Mouse (Mus musculus): ENCODE results near the gene Sacs. TPM values are rescaled to one million over a fixed set of nuclear protein-coding genes. Genes with fewer than 3 reads are reported as not detected.

Gene Sacs
- polyA plus RNA-seq, 1 experiment from 2014 or later: 3.7 TPM

DNA sequence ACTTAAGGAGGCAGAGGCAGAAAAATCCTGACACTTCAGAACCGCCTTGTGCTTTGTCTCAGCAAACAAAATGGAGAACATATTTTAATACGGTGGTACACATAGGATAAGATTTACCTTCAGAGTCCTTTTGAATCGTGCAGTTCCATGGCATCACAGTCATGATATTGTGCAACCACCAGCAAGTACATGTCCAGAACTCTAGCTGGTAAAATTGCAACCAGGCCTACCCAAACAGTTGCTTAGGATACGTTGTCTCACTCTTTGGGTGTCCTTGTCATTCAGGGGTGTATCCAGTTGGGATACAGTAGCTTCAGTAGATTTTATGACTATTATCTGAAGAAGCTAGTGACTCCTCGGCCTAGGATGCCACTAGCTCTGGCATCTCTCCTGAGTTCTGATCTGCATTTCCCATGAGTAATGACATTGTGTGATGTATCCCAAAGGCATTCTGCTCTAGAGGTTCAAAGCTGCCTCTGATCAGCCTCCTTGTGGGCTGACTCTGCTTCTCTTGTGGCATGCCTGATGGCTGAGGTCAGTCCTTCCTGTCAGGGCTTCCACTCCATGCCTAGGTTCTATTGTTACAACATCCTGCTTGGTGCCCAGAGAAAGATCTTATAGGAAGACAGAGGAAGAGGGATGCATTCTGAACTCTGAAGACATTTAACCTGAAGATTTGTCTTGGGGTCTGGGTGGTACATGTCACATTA is 33.2 kb downstream of the Sacs start:
- H3K27me3 ChIP-seq (replicated peaks; ENCODE audit: control insufficient read depth, insufficient read depth, low read length): peaks cover 4% of the 10 kb centered on the region; the same call in 1 of the 2 replicates
- no peak for DNase-seq (ENCODE audit: low spot score)

GRCm38 (mm10) chr14:61172548-61173158 is 34.4 kb downstream of the Sacs start:
- Histone ChIP-seq H3K9me3 (ENCODE audit: control insufficient read depth, low read length) (no peaks in the 10 kb centered on the region), H3K4me3 (ENCODE audit: low read depth, low read length) (peak overlapping the region; percentile 67), H3K4me2 (ENCODE audit: low read length) (peak overlapping the region; percentile 72), H3K36me3 (ENCODE audit: control insufficient read depth, insufficient read depth, low read length) (no peaks in the 10 kb centered on the region), H3K27ac (ENCODE audit: low read depth) (peak overlapping the region; percentile 84), H3K9ac (ENCODE audit: low read length) (peak overlapping the region; percentile 72), H3K27me3 (replicated peaks; ENCODE audit: control insufficient read depth, insufficient read depth, low read length) (peaks cover 4% of the 10 kb centered on the region; the same call in 1 of the 2 replicates), H3K4me1 (replicated peaks; ENCODE audit: control insufficient read depth, insufficient read depth, low read length) (peaks cover 7% of the 10 kb centered on the region; the same call in 1 of the 2 replicates)
- peak; percentile 99 for ATAC-seq (replicated peaks; ENCODE audit: low FRiP score, low TSS enrichment, low read depth)
- WGBS: under 1% methylated on average over 52 of the region's 52 CpGs
- peak; percentile 99 for DNase-seq (ENCODE audit: low spot score)

More for the DNA sequence above, 33.2 kb downstream of the Sacs start:
- Histone ChIP-seq H3K36me3 (ENCODE audit: control insufficient read depth, insufficient read depth, low read length) (no peaks in the 10 kb centered on the region), H3K4me3 (ENCODE audit: low read depth, low read length) (no peak overlapping the region), H3K4me2 (ENCODE audit: low read length) (no peak overlapping the region), H3K4me1 (replicated peaks; ENCODE audit: control insufficient read depth, insufficient read depth, low read length) (peaks cover 7% of the 10 kb centered on the region; the same call in 1 of the 2 replicates), H3K27ac (ENCODE audit: low read depth) (no peak overlapping the region), H3K9me3 (ENCODE audit: control insufficient read depth, low read length) (no peaks in the 10 kb centered on the region), H3K9ac (ENCODE audit: low read length) (no peak overlapping the region)
- WGBS: 84% methylated on average over 5 of the region's 5 CpGs
- no peak for ATAC-seq (replicated peaks; ENCODE audit: low FRiP score, low TSS enrichment, low read depth)

DNA sequence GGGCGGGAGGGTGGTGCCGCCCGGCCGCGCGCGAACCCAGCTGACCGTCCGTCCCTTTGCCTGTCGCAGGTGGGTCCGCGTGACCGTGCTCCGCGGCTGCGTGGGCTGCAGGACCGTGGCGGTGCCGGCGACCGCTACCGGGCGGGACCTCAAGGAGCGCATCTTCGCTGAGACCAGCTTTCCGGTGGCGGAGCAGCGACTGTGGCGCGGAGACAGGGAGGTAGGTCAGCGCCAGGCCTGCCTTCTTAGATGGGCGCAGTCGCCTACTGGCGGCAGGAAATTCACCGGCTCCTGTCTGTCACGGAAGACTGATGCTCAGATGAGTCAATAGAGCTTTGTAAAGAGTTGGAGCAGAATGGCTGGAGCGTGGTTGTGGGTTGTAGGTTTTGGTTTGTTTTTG is 35.0 kb downstream of the Sacs start:
- peak overlapping the region; percentile 72 for H3K4me2 ChIP-seq (ENCODE audit: low read length)
- peaks cover 4% of the 10 kb centered on the region; the same call in 1 of the 2 replicates for H3K27me3 ChIP-seq (replicated peaks; ENCODE audit: control insufficient read depth, insufficient read depth, low read length)
- peak overlapping the region; percentile 67 for H3K4me3 ChIP-seq (ENCODE audit: low read depth, low read length)
- H3K9me3 ChIP-seq (ENCODE audit: control insufficient read depth, low read length): no peaks in the 10 kb centered on the region
- H3K27ac ChIP-seq (ENCODE audit: low read depth): peak overlapping the region; percentile 84
- WGBS: under 1% methylated on average over 33 of the region's 37 CpGs
- DNase-seq (ENCODE audit: low spot score) (no peak), ATAC-seq (replicated peaks; ENCODE audit: low FRiP score, low TSS enrichment, low read depth) (peak; percentile 48; the same call in 1 of the 2 replicates)
- peak overlapping the region; percentile 72 for H3K9ac ChIP-seq (ENCODE audit: low read length)
- H3K36me3 ChIP-seq (ENCODE audit: control insufficient read depth, insufficient read depth, low read length): no peaks in the 10 kb centered on the region
- H3K4me1 ChIP-seq (replicated peaks; ENCODE audit: control insufficient read depth, insufficient read depth, low read length): peaks cover 7% of the 10 kb centered on the region; the same call in 1 of the 2 replicates

GRCm38 (mm10) chr14:61191904-61192303 is 53.6 kb downstream of the Sacs start:
- Histone ChIP-seq H3K4me2 (ENCODE audit: low read length) (no peak overlapping the region), H3K36me3 (ENCODE audit: control insufficient read depth, insufficient read depth, low read length) (peaks cover 28% of the 10 kb centered on the region; the same call in 1 of the 2 replicates), H3K27ac (ENCODE audit: low read depth) (no peak overlapping the region), H3K4me1 (replicated peaks; ENCODE audit: control insufficient read depth, insufficient read depth, low read length) (no peaks in the 10 kb centered on the region), H3K9me3 (ENCODE audit: control insufficient read depth, low read length) (no peaks in the 10 kb centered on the region), H3K9ac (ENCODE audit: low read length) (no peak overlapping the region), H3K27me3 (replicated peaks; ENCODE audit: control insufficient read depth, insufficient read depth, low read length) (no peaks in the 10 kb centered on the region), H3K4me3 (ENCODE audit: low read depth, low read length) (no peak overlapping the region)
- 87% methylated on average over 7 of the region's 7 CpGs for WGBS
- DNase-seq (ENCODE audit: low spot score): no peak
- ATAC-seq (replicated peaks; ENCODE audit: low FRiP score, low TSS enrichment, low read depth): no peak

DNA sequence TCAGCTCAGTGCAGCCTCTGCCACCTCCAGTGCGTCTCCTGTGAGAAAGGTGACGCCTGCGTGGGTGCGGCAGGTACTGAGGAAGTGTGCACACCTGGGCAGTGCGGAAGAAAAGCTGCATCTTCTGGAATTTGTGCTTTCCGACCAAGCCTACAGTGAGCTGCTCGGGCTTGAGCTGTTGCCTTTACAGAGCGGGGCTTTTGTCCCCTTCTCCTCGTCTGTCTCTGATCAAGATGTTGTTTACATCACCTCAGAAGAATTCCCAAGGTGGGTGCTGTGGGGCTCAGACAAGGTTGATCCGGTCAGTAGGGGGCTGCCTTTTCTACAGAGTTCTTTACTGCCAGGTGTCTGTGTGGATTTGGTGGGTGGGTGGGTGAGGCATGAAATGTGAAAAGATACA is 54.1 kb downstream of the Sacs start:
- Histone ChIP-seq H3K9me3 (ENCODE audit: control insufficient read depth, low read length) (no peaks in the 10 kb centered on the region), H3K4me2 (ENCODE audit: low read length) (no peak overlapping the region), H3K4me3 (ENCODE audit: low read depth, low read length) (no peak overlapping the region), H3K27me3 (replicated peaks; ENCODE audit: control insufficient read depth, insufficient read depth, low read length) (no peaks in the 10 kb centered on the region), H3K4me1 (replicated peaks; ENCODE audit: control insufficient read depth, insufficient read depth, low read length) (no peaks in the 10 kb centered on the region), H3K27ac (ENCODE audit: low read depth) (no peak overlapping the region), H3K36me3 (ENCODE audit: control insufficient read depth, insufficient read depth, low read length) (peaks cover 28% of the 10 kb centered on the region; the same call in 1 of the 2 replicates), H3K9ac (ENCODE audit: low read length) (no peak overlapping the region)
- ATAC-seq (replicated peaks; ENCODE audit: low FRiP score, low TSS enrichment, low read depth): no peak
- no peak for DNase-seq (ENCODE audit: low spot score)
- WGBS: 69% methylated on average over 10 of the region's 10 CpGs

- Histone ChIP-seq H3K36me3 (ENCODE audit: control insufficient read depth, insufficient read depth, low read length) (peaks cover 30% of the 10 kb centered on the region; the same call in 1 of the 2 replicates), H3K9ac (ENCODE audit: low read length) (no peak overlapping the region), H3K4me1 (replicated peaks; ENCODE audit: control insufficient read depth, insufficient read depth, low read length) (no peaks in the 10 kb centered on the region), H3K4me3 (ENCODE audit: low read depth, low read length) (no peak overlapping the region), H3K27ac (ENCODE audit: low read depth) (no peak overlapping the region), H3K27me3 (replicated peaks; ENCODE audit: control insufficient read depth, insufficient read depth, low read length) (no peaks in the 10 kb centered on the region), H3K9me3 (ENCODE audit: control insufficient read depth, low read length) (no peaks in the 10 kb centered on the region), H3K4me2 (ENCODE audit: low read length) (no peak overlapping the region)
- WGBS: 91% methylated on average over 4 of the region's 4 CpGs
- no peak for ATAC-seq (replicated peaks; ENCODE audit: low FRiP score, low TSS enrichment, low read depth)
- no peak for DNase-seq (ENCODE audit: low spot score)
Measured at GRCm38 (mm10) chr14:61194416-61194815, 56.2 kb downstream of the Sacs start.

DNA sequence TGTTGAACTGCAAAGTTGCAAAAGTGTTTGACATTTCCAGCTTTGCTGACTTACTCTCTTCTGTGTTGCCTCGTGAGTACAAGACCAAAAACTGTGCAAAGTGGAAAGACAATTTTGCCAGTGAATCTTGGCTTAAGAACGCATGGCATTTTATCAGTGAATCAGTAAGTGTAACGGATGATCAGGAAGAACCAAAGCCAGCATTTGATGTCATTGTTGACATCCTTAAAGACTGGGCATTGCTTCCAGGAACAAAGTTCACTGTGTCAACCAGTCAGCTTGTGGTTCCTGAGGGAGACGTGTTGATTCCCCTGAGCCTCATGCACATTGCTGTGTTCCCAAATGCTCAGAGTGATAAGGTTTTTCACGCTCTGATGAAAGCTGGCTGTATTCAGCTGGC is 71.9 kb downstream of the Sacs start:
- Histone ChIP-seq H3K9ac (ENCODE audit: low read length) (no peak overlapping the region), H3K27me3 (replicated peaks; ENCODE audit: control insufficient read depth, insufficient read depth, low read length) (no peaks in the 10 kb centered on the region), H3K4me3 (ENCODE audit: low read depth, low read length) (no peak overlapping the region), H3K9me3 (ENCODE audit: control insufficient read depth, low read length) (no peaks in the 10 kb centered on the region), H3K4me1 (replicated peaks; ENCODE audit: control insufficient read depth, insufficient read depth, low read length) (no peaks in the 10 kb centered on the region), H3K27ac (ENCODE audit: low read depth) (no peak overlapping the region), H3K36me3 (ENCODE audit: control insufficient read depth, insufficient read depth, low read length) (peaks cover 14% of the 10 kb centered on the region; the same call in 1 of the 2 replicates), H3K4me2 (ENCODE audit: low read length) (no peak overlapping the region)
- DNase-seq (ENCODE audit: low spot score) (no peak), ATAC-seq (replicated peaks; ENCODE audit: low FRiP score, low TSS enrichment, low read depth) (no peak)
- WGBS: 92% methylated on average over 5 of the region's 5 CpGs

DNA sequence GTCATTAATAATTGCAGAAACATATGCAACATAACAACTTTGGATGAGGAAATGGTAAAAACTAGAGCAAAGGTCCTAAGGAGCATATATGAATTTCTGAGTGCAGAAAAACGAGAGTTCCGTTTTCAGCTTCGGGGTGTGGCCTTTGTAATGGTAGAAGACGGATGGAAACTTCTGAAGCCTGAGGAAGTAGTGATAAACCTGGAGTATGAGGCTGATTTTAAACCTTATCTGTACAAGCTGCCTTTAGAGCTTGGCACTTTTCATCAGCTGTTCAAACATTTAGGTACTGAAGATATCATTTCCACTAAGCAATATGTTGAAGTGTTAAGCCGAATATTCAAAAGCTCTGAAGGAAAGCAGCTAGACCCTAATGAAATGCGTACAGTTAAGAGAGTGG is 73.5 kb downstream of the Sacs start:
- H3K9ac ChIP-seq (ENCODE audit: low read length): no peak overlapping the region
- ATAC-seq (replicated peaks; ENCODE audit: low FRiP score, low TSS enrichment, low read depth) (no peak), DNase-seq (ENCODE audit: low spot score) (no peak)
- H3K4me1 ChIP-seq (replicated peaks; ENCODE audit: control insufficient read depth, insufficient read depth, low read length): no peaks in the 10 kb centered on the region
- no peak overlapping the region for H3K4me2 ChIP-seq (ENCODE audit: low read length)
- no peak overlapping the region for H3K4me3 ChIP-seq (ENCODE audit: low read depth, low read length)
- 91% methylated on average over 6 of the region's 6 CpGs for WGBS
- no peaks in the 10 kb centered on the region for H3K27me3 ChIP-seq (replicated peaks; ENCODE audit: control insufficient read depth, insufficient read depth, low read length)
- H3K36me3 ChIP-seq (ENCODE audit: control insufficient read depth, insufficient read depth, low read length): 0 out of 2 replicates have a peak, but pooled peaks cover 5% of the 10 kb centered on the region
- H3K27ac ChIP-seq (ENCODE audit: low read depth): no peak overlapping the region
- H3K9me3 ChIP-seq (ENCODE audit: control insufficient read depth, low read length): no peaks in the 10 kb centered on the region
